Mouse (Mus musculus): ENCODE data around the gene Sar1b. TPM values are rescaled to one million over a fixed set of nuclear protein-coding genes. Genes with fewer than 3 reads are reported as not detected.
"Not testable (repeated sequence)": the region's sequence is repeated elsewhere in the genome, so short reads cannot be mapped to it uniquely, and the experiment has no call there.

Sar1b gene
- 158 and 181 TPM in 2 replicates for polyA plus RNA-seq (2012; ENCODE audit: insufficient read depth, insufficient read length, missing spikeins)

- Histone ChIP-seq H3K27ac (replicated peaks; ENCODE audit: low read depth, low read length) (peak within 1 kb of the TSS; percentile 67), H3K4me1 (ENCODE audit: control insufficient read depth, insufficient read depth, insufficient read length, low read length) (peaks cover 12% of the 10 kb centered on the region; the same call in 1 of the 2 replicates), H3K4me3 (ENCODE audit: insufficient read depth, low read depth, low read length) (peak within 1 kb of the TSS; percentile 89)
Observed at GRCm38 (mm10) chr11:51763213-51763907, at the start of gene Sar1b, which contains the start of gene Sec24a. Gene Sar1b (plus strand): TSS chr11:51763687. Gene Sec24a (minus strand): TSS chr11:51763634.

- H3K27ac ChIP-seq (replicated peaks; ENCODE audit: low read depth, low read length) = no peak overlapping the region
- no peak overlapping the region for H3K4me3 ChIP-seq (ENCODE audit: insufficient read depth, low read depth, low read length)
- H3K4me1 ChIP-seq (ENCODE audit: control insufficient read depth, insufficient read depth, insufficient read length, low read length) = no peaks in the 10 kb centered on the region
Observed at GRCm38 (mm10) chr11:51721066-51721465, 42.4 kb upstream of the Sar1b start.

DNA sequence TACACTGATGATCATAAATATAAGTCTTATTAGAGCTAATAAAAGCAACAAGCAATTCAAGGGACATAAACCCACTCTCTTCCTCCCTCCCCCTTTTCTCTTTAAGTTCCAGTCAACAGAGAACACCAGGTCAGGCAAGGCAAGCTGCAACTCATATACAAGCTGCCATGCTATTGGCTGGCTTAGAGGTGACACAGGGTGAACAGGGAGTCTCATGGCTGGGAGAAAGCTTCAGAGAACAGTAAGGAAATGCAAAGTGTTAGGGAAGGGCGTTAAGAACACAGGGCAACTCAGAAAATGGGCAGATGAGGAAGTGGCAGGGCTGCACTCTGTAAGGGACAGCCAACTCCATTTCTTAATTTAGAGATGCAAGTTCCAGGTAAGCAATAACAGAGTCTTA, 30.6 kb upstream of the Sar1b start:
- Histone ChIP-seq H3K4me1 (ENCODE audit: control insufficient read depth, insufficient read depth, insufficient read length, low read length) (no peaks in the 10 kb centered on the region), H3K4me3 (ENCODE audit: insufficient read depth, low read depth, low read length) (no peak overlapping the region), H3K27ac (replicated peaks; ENCODE audit: low read depth, low read length) (no peak overlapping the region)

DNA sequence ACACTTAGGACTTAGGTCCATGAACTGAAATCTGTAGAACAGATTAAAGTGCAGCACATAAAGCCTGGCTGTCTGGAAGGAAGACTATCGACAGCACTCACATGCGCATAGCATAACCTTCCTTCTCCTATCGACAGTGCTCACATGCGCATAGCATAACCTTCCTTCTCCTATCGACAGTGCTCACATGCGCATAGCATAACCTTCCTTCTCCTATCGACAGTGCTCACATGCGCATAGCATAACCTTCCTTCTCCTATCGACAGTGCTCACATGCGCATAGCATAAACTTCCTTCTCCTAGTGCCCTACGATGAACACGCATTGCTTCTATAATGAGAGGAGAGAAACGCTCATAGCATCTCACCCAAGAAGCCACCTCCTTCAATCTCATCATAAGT, 29.3 kb upstream of the Sar1b start:
- not testable (repeated sequence) for H3K27ac ChIP-seq (replicated peaks; ENCODE audit: low read depth, low read length); H3K4me1 ChIP-seq (ENCODE audit: control insufficient read depth, insufficient read depth, insufficient read length, low read length); H3K4me3 ChIP-seq (ENCODE audit: insufficient read depth, low read depth, low read length)

DNA sequence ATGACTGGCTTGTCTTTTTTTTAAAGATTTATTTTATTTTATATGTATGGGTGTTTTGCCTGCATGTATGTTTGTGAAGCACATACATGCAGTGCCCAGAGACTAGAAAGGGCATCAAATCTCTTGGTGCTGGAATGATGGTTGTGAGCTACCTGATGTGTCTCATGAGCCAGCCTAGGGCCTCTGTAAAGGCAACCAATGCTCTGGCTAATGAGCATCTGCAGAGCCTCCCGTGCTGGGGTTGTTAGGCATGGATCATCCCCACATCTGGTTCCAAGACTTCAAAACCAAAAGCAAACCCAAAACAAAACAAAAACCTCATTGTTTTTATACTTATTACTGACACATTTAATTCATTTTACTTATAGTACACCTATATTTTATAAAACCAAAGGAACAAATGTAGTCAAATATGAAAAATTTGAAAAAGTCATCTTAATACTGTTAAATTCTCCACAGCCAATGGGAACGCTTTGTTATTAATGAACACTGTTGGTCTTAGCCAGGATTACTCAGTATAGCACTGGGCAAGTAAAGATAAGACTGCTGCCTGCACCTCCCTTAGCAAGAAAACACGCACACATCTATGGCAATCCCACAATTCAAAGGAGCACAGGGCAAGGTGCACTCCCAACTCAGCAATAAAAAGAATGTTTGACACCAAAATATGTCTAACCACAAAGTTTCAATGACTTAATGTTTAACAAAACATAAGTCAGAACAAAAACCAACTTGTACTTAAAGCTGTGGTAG, 24.7 kb upstream of the Sar1b start:
- Histone ChIP-seq H3K27ac (replicated peaks; ENCODE audit: low read depth, low read length) (no peak overlapping the region), H3K4me3 (ENCODE audit: insufficient read depth, low read depth, low read length) (no peak overlapping the region), H3K4me1 (ENCODE audit: control insufficient read depth, insufficient read depth, insufficient read length, low read length) (no peaks in the 10 kb centered on the region)

DNA sequence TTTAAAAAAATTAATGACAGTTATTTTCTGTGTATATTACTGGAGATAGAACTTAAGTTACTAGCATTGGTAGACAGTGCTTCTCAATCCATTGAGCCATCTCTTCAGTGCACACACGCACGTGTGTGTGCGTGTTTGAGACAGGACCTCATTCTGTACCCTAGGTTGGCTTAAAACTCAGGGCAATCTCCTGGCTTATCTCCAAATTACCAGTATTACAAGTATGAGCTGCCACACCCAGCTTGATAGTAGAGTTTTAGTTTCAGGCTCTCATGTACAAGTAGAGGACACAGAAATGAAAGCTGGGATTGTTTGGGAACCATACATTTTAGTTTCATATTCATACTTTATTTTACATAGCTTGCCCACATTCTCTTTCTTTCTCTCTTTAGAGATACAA, 22.8 kb upstream of the Sar1b start:
- no peaks in the 10 kb centered on the region for H3K4me1 ChIP-seq (ENCODE audit: control insufficient read depth, insufficient read depth, insufficient read length, low read length)
- no peak overlapping the region for H3K27ac ChIP-seq (replicated peaks; ENCODE audit: low read depth, low read length)
- H3K4me3 ChIP-seq (ENCODE audit: insufficient read depth, low read depth, low read length) = no peak overlapping the region

DNA sequence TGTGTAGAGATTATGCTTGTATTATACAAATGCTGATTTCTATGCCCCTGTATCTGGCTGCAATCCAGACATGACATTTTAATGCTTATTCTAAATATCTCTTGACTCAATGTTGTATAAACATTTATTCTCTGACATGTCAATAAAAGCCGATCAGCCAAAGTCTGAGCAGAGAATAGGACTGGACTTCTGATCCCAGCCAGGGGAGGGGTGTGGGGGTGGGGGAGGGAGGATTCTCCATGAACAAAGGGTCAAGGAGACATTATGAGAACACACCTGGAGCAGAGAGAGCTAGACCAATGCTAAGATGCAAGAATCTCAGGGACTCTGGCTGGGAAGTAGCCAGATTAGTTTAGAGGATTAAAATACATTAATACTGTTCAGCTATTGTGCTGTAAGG, 17.4 kb upstream of the Sar1b start:
- H3K4me1 ChIP-seq (ENCODE audit: control insufficient read depth, insufficient read depth, insufficient read length, low read length) = no peaks in the 10 kb centered on the region
- H3K27ac ChIP-seq (replicated peaks; ENCODE audit: low read depth, low read length) = no peak overlapping the region
- no peak overlapping the region for H3K4me3 ChIP-seq (ENCODE audit: insufficient read depth, low read depth, low read length)

- H3K27ac ChIP-seq (replicated peaks; ENCODE audit: low read depth, low read length); H3K4me1 ChIP-seq (ENCODE audit: control insufficient read depth, insufficient read depth, insufficient read length, low read length); H3K4me3 ChIP-seq (ENCODE audit: insufficient read depth, low read depth, low read length): not testable (repeated sequence)
Observed at GRCm38 (mm10) chr11:51751623-51752225, 11.8 kb upstream of the Sar1b start.

GRCm38 (mm10) chr11:51755621-51756311, 7.7 kb upstream of the Sar1b start:
- peak overlapping the region; percentile 78 for H3K27ac ChIP-seq (replicated peaks; ENCODE audit: low read depth, low read length)
- 0 out of 2 replicates have a peak, but pooled peaks cover 3% of the 10 kb centered on the region for H3K4me1 ChIP-seq (ENCODE audit: control insufficient read depth, insufficient read depth, insufficient read length, low read length)
- H3K4me3 ChIP-seq (ENCODE audit: insufficient read depth, low read depth, low read length) = peak overlapping the region; percentile 87

GRCm38 (mm10) chr11:51756352-51756771, 7.1 kb upstream of the Sar1b start:
- Histone ChIP-seq H3K4me3 (ENCODE audit: insufficient read depth, low read depth, low read length) (peak overlapping the region; percentile 87), H3K27ac (replicated peaks; ENCODE audit: low read depth, low read length) (peak overlapping the region; percentile 96)

GRCm38 (mm10) chr11:51757023-51757422, 6.5 kb upstream of the Sar1b start:
- Histone ChIP-seq H3K4me3 (ENCODE audit: insufficient read depth, low read depth, low read length) (peak overlapping the region; percentile 87), H3K4me1 (ENCODE audit: control insufficient read depth, insufficient read depth, insufficient read length, low read length) (0 out of 2 replicates have a peak, but pooled peaks cover 3% of the 10 kb centered on the region), H3K27ac (replicated peaks; ENCODE audit: low read depth, low read length) (peak overlapping the region; percentile 96)

More at GRCm38 (mm10) chr11:51756352-51756771, 7.1 kb upstream of the Sar1b start:
- 0 out of 2 replicates have a peak, but pooled peaks cover 3% of the 10 kb centered on the region for H3K4me1 ChIP-seq (ENCODE audit: control insufficient read depth, insufficient read depth, insufficient read length, low read length)

DNA sequence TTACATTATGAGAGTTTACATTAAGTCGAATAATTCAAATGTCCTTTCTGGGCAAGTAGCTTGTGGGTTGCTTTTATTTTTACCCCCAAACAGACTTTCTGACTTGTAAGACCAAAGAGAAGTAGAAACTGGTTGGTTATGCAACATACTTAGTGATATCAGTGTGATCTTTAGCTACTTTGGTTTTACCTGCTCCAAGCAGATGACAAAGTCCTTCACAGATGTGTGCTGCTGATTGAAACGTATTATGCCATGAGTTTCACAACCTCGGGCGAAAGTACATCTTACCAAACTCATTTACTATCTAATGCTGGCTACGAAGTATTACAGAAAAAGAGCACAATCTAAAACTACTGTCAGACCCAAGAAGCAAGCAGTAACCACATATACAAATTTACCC, 5.9 kb upstream of the Sar1b start:
- Histone ChIP-seq H3K4me1 (ENCODE audit: control insufficient read depth, insufficient read depth, insufficient read length, low read length) (0 out of 2 replicates have a peak, but pooled peaks cover 3% of the 10 kb centered on the region), H3K4me3 (ENCODE audit: insufficient read depth, low read depth, low read length) (no peak overlapping the region), H3K27ac (replicated peaks; ENCODE audit: low read depth, low read length) (0 out of 2 replicates have a peak overlapping the region, but pooled peaks have one; percentile 12)

- not testable (repeated sequence) for H3K27ac ChIP-seq (replicated peaks; ENCODE audit: low read depth, low read length); H3K4me1 ChIP-seq (ENCODE audit: control insufficient read depth, insufficient read depth, insufficient read length, low read length)
Observed at GRCm38 (mm10) chr11:51758207-51758606, 5.3 kb upstream of the Sar1b start.

DNA sequence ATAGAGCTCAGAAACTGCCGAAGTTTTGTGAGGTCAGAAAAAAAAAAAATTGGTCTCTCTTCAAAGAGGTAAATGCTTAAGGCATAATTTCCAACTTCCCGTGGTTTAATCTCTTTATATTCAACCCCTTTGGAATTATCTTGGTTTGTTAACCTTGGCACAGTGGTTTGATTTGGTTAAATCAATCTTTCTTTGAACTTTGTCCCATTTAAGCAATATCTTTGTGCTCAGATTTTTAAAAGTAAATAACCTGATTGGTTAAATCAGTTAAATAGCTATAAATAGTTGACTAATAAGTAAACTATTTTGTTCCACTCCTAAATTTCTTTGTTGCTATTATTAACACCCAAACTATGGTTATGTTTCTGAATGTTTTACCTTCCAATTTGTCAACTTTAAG, 4.2 kb upstream of the Sar1b start:
- H3K4me1 ChIP-seq (ENCODE audit: control insufficient read depth, insufficient read depth, insufficient read length, low read length) = peaks cover 3% of the 10 kb centered on the region; the same call in 1 of the 2 replicates
- peak overlapping the region; percentile 90 for H3K27ac ChIP-seq (replicated peaks; ENCODE audit: low read depth, low read length)
- no peak overlapping the region for H3K4me3 ChIP-seq (ENCODE audit: insufficient read depth, low read depth, low read length)

More at GRCm38 (mm10) chr11:51758207-51758606, 5.3 kb upstream of the Sar1b start:
- not testable (repeated sequence) for H3K4me3 ChIP-seq (ENCODE audit: insufficient read depth, low read depth, low read length)

Data from brown adipose tissue, adult 24 weeks (tissue).